Mouse (Mus musculus): Measurements from ENCODE around the gene Gm21863. TPM values are rescaled to one million over a fixed set of nuclear protein-coding genes. Genes with fewer than 3 reads are reported as not detected.
"Not testable (repeated sequence)": the region's sequence is repeated elsewhere in the genome, so short reads cannot be mapped to it uniquely, and the experiment has no call there.

Gm21863 gene
- not detected in 2 replicates for polyA plus RNA-seq (2015; fragmentation: Nextera tagmentation; extraction: Ambion mirVana)

- peaks cover 14% of the 10 kb centered on the region; the same call in 1 of the 2 replicates for H3K9me3 ChIP-seq
- not testable (repeated sequence) for H3K36me3 ChIP-seq; H3K4me2 ChIP-seq; ATAC-seq (ENCODE audit: extremely low read depth, insufficient number of reproducible peaks, low FRiP score, low TSS enrichment); H3K27ac ChIP-seq (replicated peaks); H3K4me3 ChIP-seq; H3K27me3 ChIP-seq (replicated peaks); H3K9ac ChIP-seq; H3K4me1 ChIP-seq
- 15% methylated on average over 69 of the region's 75 CpGs for WGBS
These were observed at the start of gene Gm21863 for GRCm38 (mm10) chr12:19953869-19954555. TSS of gene Gm21863 (plus strand) at chr12:19954505.

DNA sequence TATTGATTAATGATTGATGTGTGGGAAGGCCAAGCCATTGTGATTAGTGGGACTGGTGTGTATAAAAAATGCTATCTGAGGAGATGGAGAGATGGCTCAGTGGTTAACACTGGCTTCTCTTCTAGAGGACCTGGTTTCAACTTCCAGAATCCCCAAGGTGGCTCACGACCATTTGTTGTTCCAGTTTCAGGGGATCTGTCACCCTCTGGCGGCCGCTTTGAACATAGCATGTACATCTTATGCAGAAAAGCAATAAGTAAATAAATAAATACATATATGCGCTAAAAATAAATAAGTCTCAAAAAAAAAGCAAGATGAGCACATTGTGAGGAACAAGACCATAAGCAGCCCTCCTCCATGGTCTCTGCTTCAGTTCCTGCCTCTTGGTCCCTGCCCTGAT, 26.3 kb upstream of the Gm21863 start:
- not testable (repeated sequence) for H3K4me3 ChIP-seq; H3K36me3 ChIP-seq; H3K27me3 ChIP-seq (replicated peaks); H3K4me2 ChIP-seq; H3K4me1 ChIP-seq; H3K27ac ChIP-seq (replicated peaks); H3K9ac ChIP-seq; ATAC-seq (ENCODE audit: extremely low read depth, insufficient number of reproducible peaks, low FRiP score, low TSS enrichment)
- 31% methylated on average over 4 of the region's 4 CpGs for WGBS
- peaks cover 39% of the 10 kb centered on the region for H3K9me3 ChIP-seq
